Mouse (Mus musculus) brown adipose tissue, adult 24 weeks (tissue): ENCODE measurements around the gene Gcm2. TPM values are rescaled to one million over a fixed set of nuclear protein-coding genes. Genes with fewer than 3 reads are reported as not detected.

Source experiments
- polyA plus RNA-seq: library from polyadenylated mRNA; stranded (reverse); fragments of >200 nt; gene quantifications from 2 replicates; pipeline ENCODE4 v1.2.4, GENCODE M21; 2012; ENCODE audit not compliant: missing spikeins, insufficient read depth, insufficient read length

Gene Gcm2
- polyA plus RNA-seq, 1 experiment = not detected

Other genes with a start within 250 kb of the Gcm2 start
- gene Pak1ip1, start 110.0 kb downstream of the Gcm2 start, polyA plus RNA-seq = 53.0 and 58.3 TPM in 2 replicates
- gene Tmem14c, start 94.7 kb downstream of the Gcm2 start, polyA plus RNA-seq = 595 and 651 TPM in 2 replicates
- not detected in 2 replicates for gene Mak, start 31.3 kb downstream of the Gcm2 start, polyA plus RNA-seq
- gene Sycp2l, start 3.3 kb upstream of the Gcm2 start, polyA plus RNA-seq = not detected in 2 replicates
- gene Elovl2, start 109.4 kb upstream of the Gcm2 start, polyA plus RNA-seq = not detected in 2 replicates
- gene Smim13, start 138.8 kb upstream of the Gcm2 start, polyA plus RNA-seq = 6.3 and 7.3 TPM in 2 replicates
- gene Gm17364, start 162.9 kb upstream of the Gcm2 start, polyA plus RNA-seq = not detected in 2 replicates